Mouse (Mus musculus) neural tube, embryonic 11.5 days (tissue): ENCODE measurements around the gene Gm42906. TPM values are rescaled to one million over a fixed set of nuclear protein-coding genes. Genes with fewer than 3 reads are reported as not detected.

Experiments used
- ATAC-seq: fragments of 200-750 bp; cut with Nextera tagmentation; 2 replicates; pipeline ENCODE4 v1.8.0; 2017; ENCODE audit warnings: moderate number of reproducible peaks, mild to moderate bottlenecking, moderate TSS enrichment, moderate library complexity; ENCODE audit not compliant: insufficient read depth, low FRiP score, low TSS enrichment
- DNase-seq: peaks from one replicate; pipeline ENCODE4 v3.0.0-alpha.2; 2015; ENCODE audit warnings: low spot score
- H3K27ac ChIP-seq: fragments of 300-500 bp; sonication (generic); 2 replicates; pipeline ENCODE4 v1.5.1; 2014; ENCODE audit warnings: low read depth, mild to moderate bottlenecking, low read length
- H3K27me3 ChIP-seq: fragments of 300-500 bp; sonication (generic); 2 replicates; pipeline ENCODE4 v1.6.1; 2014; ENCODE audit warnings: mild to moderate bottlenecking, low read length, mixed read lengths; ENCODE audit not compliant: control insufficient read depth, insufficient read depth
- H3K36me3 ChIP-seq: fragments of 300-500 bp; sonication (generic); 2 replicates; pipeline ENCODE4 v1.6.1; 2014; ENCODE audit warnings: mild to moderate bottlenecking, low read length, moderate library complexity, mixed read lengths; ENCODE audit not compliant: control insufficient read depth, insufficient read depth
- H3K4me1 ChIP-seq: fragments of 300-500 bp; sonication (generic); 2 replicates; pipeline ENCODE4 v1.6.1; 2014; ENCODE audit warnings: low read length, mixed read lengths; ENCODE audit not compliant: control insufficient read depth, insufficient read depth
- H3K4me2 ChIP-seq: fragments of 300-500 bp; sonication (generic); 2 replicates; pipeline ENCODE4 v1.6.1; 2014; ENCODE audit warnings: low read depth, mild to moderate bottlenecking, moderate library complexity
- H3K4me3 ChIP-seq: fragments of 300-500 bp; sonication (generic); 2 replicates; pipeline ENCODE4 v1.5.1; 2014; ENCODE audit warnings: low read depth, low read length
- H3K9ac ChIP-seq: fragments of 300-500 bp; sonication (generic); 2 replicates; pipeline ENCODE4 v1.6.1; 2014; ENCODE audit warnings: mild to moderate bottlenecking, low read length
- H3K9me3 ChIP-seq: fragments of 300-500 bp; sonication (generic); 2 replicates; pipeline ENCODE4 v1.6.1; 2016; ENCODE audit warnings: low read length; ENCODE audit not compliant: control insufficient read depth
- WGBS: fragments of 180-500 bp; shearing (Covaris S2); extraction: QIAGEN DNeasy Blood & Tissue Kit; methylation state at CpG from one replicate; pipeline ENCODE4 v1.1.7; 2014; 5-methylcytosine and 5-hydroxymethylcytosine counted together
- polyA plus RNA-seq: library from polyadenylated mRNA; unstranded; fragments of >200 nt; fragmentation: Nextera tagmentation; extraction: Ambion mirVana; gene quantifications from 2 replicates; pipeline ENCODE4 v1.2.1, GENCODE M21; 2014

Gm42906 gene
- polyA plus RNA-seq, 1 experiment from 2014 or later = not detected

- peaks cover 15% of the 10 kb centered on the region; the same call in 1 of the 2 replicates for H3K4me1 ChIP-seq
- H3K9me3 ChIP-seq = no peaks in the 10 kb centered on the region
- ATAC-seq (no peak), DNase-seq (no peak)
- no peak overlapping the region for H3K9ac ChIP-seq
- no peaks in the 10 kb centered on the region for H3K27me3 ChIP-seq
- no peak overlapping the region for H3K4me3 ChIP-seq
- 82% methylated on average over 2 of the region's 2 CpGs for WGBS
- no peaks in the 10 kb centered on the region for H3K36me3 ChIP-seq
- H3K27ac ChIP-seq = no peak overlapping the region
- no peak overlapping the region for H3K4me2 ChIP-seq
Measured at GRCm38 (mm10) chr5:151246287-151246686, 181.7 kb downstream of the Gm42906 start.

- H3K27ac ChIP-seq = no peak overlapping the region
- H3K9me3 ChIP-seq = no peaks in the 10 kb centered on the region
Measured at GRCm38 (mm10) chr5:151245571-151245970, 182.4 kb downstream of the Gm42906 start.

DNA sequence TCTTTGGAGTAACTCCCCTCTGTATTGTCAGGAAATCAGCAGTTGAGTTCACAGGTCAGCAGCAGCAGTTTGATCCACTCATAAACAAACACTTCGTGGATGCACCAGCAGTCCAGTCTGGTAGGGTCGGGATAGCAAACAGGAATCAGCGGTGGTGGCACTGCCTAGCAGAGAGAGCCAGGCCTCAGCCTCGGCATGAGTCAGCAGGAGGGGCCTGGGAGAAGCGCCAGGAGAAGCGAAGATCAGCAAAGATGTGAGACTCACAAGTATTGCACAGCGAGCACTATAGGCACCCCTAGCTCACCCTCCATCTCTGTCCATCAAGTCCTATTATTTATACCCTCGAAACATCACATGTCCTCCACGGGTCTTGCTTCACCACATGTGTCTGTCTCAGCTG is 189.2 kb downstream of the Gm42906 start:
- 81% methylated on average over 9 of the region's 9 CpGs for WGBS
- no peaks in the 10 kb centered on the region for H3K4me1 ChIP-seq

More at GRCm38 (mm10) chr5:151245571-151245970, 182.4 kb downstream of the Gm42906 start:
- WGBS = 91% methylated on average over 5 of the region's 5 CpGs
- no peak overlapping the region for H3K4me2 ChIP-seq
- H3K36me3 ChIP-seq = no peaks in the 10 kb centered on the region
- DNase-seq (no peak), ATAC-seq (no peak)
- H3K4me3 ChIP-seq = no peak overlapping the region
- peaks cover 15% of the 10 kb centered on the region; the same call in 1 of the 2 replicates for H3K4me1 ChIP-seq
- no peaks in the 10 kb centered on the region for H3K27me3 ChIP-seq
- H3K9ac ChIP-seq = no peak overlapping the region

GRCm38 (mm10) chr5:151236411-151236810 is 191.6 kb downstream of the Gm42906 start:
- ATAC-seq = no peak
- no peak overlapping the region for H3K9ac ChIP-seq
- H3K4me2 ChIP-seq = no peak overlapping the region
- WGBS = 81% methylated on average over 5 of the region's 5 CpGs
- no peak overlapping the region for H3K4me3 ChIP-seq
- no peaks in the 10 kb centered on the region for H3K9me3 ChIP-seq
- H3K36me3 ChIP-seq = no peaks in the 10 kb centered on the region
- no peak for DNase-seq
- H3K4me1 ChIP-seq = 0 out of 2 replicates have a peak, but pooled peaks cover 2% of the 10 kb centered on the region
- no peak overlapping the region for H3K27ac ChIP-seq
- H3K27me3 ChIP-seq = no peaks in the 10 kb centered on the region

More for the DNA sequence above, 189.2 kb downstream of the Gm42906 start:
- Histone ChIP-seq H3K27me3 (no peaks in the 10 kb centered on the region), H3K4me3 (no peak overlapping the region), H3K9me3 (no peaks in the 10 kb centered on the region), H3K27ac (no peak overlapping the region), H3K36me3 (no peaks in the 10 kb centered on the region), H3K4me2 (no peak overlapping the region), H3K9ac (no peak overlapping the region)
- DNase-seq = no peak
- ATAC-seq = no peak

GRCm38 (mm10) chr5:151233400-151234031 is 194.4 kb downstream of the Gm42906 start, which contains the start of gene Stard13:
TSS of gene Stard13 (minus strand) at chr5:151233836.
- Histone ChIP-seq H3K9ac (peak within 1 kb of the TSS; percentile 70), H3K9me3 (no peaks in the 10 kb centered on the region), H3K27ac (no peak within 1 kb of the TSS), H3K4me1 (0 out of 2 replicates have a peak, but pooled peaks cover 2% of the 10 kb centered on the region), H3K4me3 (peak within 1 kb of the TSS; percentile 51), H3K27me3 (no peaks in the 10 kb centered on the region), H3K4me2 (peak within 1 kb of the TSS; percentile 91), H3K36me3 (no peaks in the 10 kb centered on the region)
- peak; percentile 60 for DNase-seq
- WGBS = under 1% methylated on average over 47 of the region's 49 CpGs
- ATAC-seq = peak; percentile 78

DNA sequence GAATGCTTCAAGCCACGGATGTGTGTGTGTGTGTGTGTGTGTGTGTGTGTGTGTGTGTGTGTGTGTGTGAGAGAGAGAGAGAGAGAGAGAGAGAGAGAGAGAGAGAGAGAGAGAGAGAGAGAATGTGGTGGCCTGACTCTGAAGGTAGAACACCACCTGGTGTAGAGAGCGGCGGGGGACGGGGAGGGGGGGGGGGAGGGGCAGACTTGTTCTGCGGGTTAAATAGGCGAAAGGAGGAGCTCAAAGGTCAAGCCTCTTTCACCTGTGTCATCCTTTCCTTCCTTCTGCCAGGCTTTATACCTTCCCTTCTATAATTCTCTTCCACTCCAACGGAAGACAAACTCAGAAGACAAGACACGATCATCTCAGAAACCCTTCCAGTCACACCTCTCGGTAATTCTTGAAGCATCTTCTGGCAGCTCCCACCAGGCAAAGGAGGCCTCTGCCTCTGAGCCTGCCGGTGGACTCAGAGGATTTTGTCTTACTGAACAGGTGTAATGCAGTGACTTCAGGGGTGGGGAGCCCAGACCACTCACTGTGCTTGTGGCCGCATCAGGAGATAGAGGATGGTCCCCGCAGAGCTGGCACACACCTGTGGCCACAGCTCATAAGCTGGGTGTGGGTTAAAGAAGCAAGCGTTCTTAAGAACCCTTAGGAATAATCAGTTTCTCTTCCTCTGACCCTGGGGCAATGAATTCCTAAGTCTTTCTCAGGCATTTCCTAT is 195.2 kb downstream of the Gm42906 start:
- no peaks in the 10 kb centered on the region for H3K36me3 ChIP-seq
- H3K27me3 ChIP-seq = no peaks in the 10 kb centered on the region
- peak overlapping the region; percentile 51 for H3K4me3 ChIP-seq
- H3K9ac ChIP-seq = no peak overlapping the region; the same call in 1 of the 2 replicates
- H3K9me3 ChIP-seq = no peaks in the 10 kb centered on the region
- peak overlapping the region; percentile 91 for H3K4me2 ChIP-seq
- 0 out of 2 replicates have a peak, but pooled peaks cover 2% of the 10 kb centered on the region for H3K4me1 ChIP-seq
- 26% methylated on average over 10 of the region's 13 CpGs for WGBS
- no peak overlapping the region for H3K27ac ChIP-seq
- 0 out of 2 replicates have a peak, but pooled peaks have one; percentile 51 for ATAC-seq
- no peak for DNase-seq

GRCm38 (mm10) chr5:151231861-151232260 is 196.1 kb downstream of the Gm42906 start:
- Histone ChIP-seq H3K9ac (no peak overlapping the region), H3K4me1 (0 out of 2 replicates have a peak, but pooled peaks cover 2% of the 10 kb centered on the region), H3K9me3 (no peaks in the 10 kb centered on the region), H3K36me3 (no peaks in the 10 kb centered on the region), H3K4me2 (no peak overlapping the region), H3K27me3 (no peaks in the 10 kb centered on the region), H3K4me3 (no peak overlapping the region), H3K27ac (no peak overlapping the region)
- WGBS = 94% methylated on average over 7 of the region's 7 CpGs
- DNase-seq (no peak), ATAC-seq (no peak)

DNA sequence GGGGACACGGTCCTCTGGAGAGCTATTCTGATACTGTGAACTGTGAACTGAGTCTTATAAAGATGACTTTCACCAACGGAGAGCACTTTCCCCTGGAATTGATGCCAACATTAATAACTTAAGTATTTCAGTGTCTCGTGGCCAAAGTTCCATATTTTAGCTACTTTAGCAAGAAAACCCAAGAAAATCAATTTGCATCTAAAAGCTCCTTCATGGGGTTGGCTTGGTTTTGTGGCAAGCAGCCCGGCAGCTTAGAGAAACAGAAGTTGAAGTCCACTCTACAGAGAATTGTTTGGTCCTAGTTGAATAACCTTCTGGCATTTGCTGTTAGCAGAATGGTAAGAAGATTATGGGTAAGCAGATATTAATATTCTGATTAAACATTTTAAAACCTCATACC is 196.6 kb downstream of the Gm42906 start:
- Histone ChIP-seq H3K4me3 (no peak overlapping the region), H3K36me3 (no peaks in the 10 kb centered on the region), H3K9me3 (no peaks in the 10 kb centered on the region), H3K4me1 (0 out of 2 replicates have a peak, but pooled peaks cover 2% of the 10 kb centered on the region), H3K9ac (no peak overlapping the region), H3K27ac (no peak overlapping the region), H3K27me3 (no peaks in the 10 kb centered on the region), H3K4me2 (no peak overlapping the region)
- ATAC-seq (no peak), DNase-seq (no peak)
- WGBS = 88% methylated on average over 4 of the region's 4 CpGs
